Mouse (Mus musculus): ENCODE results near the gene Slc25a21. TPM values are rescaled to one million over a fixed set of nuclear protein-coding genes. Genes with fewer than 3 reads are reported as not detected.

Gene Slc25a21
- polyA plus RNA-seq, 1 experiment from 2014 or later, result 12.6 TPM

DNA sequence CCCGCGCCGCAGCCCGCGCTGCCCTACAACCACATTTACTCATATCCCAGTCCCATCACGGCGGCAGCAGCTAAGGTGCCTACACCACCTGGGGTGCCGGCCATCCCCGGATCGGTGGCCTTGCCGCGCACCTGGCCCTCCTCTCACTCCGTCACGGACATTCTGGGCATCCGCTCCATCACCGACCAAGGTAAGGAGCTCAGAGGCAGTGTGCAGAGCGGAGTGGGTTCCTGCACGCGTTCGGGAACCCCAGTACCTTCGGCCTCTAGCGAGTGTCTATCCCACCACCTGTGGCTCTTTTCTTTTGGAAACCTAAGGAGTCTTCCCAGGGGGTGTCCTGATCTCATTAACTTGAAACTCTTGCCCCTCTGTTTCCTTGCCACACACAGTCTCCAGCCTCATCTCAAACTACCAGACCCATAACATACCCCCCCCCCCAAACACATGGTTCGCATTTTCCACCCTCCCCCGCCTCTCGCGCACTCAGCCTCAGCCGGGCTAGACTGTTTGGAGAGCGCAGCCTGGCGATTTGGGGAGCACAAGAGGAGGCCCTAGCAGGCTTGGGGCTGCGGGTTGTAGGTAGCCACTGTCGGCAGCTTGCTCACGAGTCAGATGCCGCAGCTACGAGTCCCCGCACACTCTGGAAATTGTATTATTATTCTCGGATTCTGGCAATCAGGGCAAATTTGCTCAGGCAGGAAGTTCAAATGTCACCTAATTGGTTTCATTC, 500.1 kb downstream of the Slc25a21 start:
- TF ChIP-seq EP300 (IDR thresholded peaks at IDR 0.05; ENCODE audit: low read depth) (no peak), CTCF (IDR thresholded peaks at IDR 0.05; ENCODE audit: low read depth) (no peak)
- 2% methylated on average over 36 of the region's 36 CpGs for WGBS (ENCODE audit: insufficient replicate concordance)
- Histone ChIP-seq H3K4me2 (ENCODE audit: low read depth, low read length) (peak overlapping the region; percentile 27), H3K27me3 (ENCODE audit: insufficient read depth, low read length) (peaks cover 93% of the 10 kb centered on the region), H3K9me3 (ENCODE audit: low read length) (no peaks in the 10 kb centered on the region), H3K36me3 (replicated peaks; ENCODE audit: insufficient read depth, low read length) (no peaks in the 10 kb centered on the region), H3K4me3 (ENCODE audit: low read depth, low read length) (peak overlapping the region; percentile 34; the same call in 1 of the 2 replicates), H3K27ac (ENCODE audit: low read depth) (no peak overlapping the region), H3K4me1 (ENCODE audit: insufficient read depth) (peaks cover 16% of the 10 kb centered on the region), H3K9ac (replicated peaks) (no peak overlapping the region)
- peak; percentile 6; the same call in 1 of the 2 replicates for ATAC-seq
- DNase-seq, result no peak

- peak; percentile 5; the same call in 1 of the 2 replicates for ATAC-seq
- TF ChIP-seq CTCF (IDR thresholded peaks at IDR 0.05; ENCODE audit: low read depth) (no peak), EP300 (IDR thresholded peaks at IDR 0.05; ENCODE audit: low read depth) (no peak)
- H3K4me3 ChIP-seq (ENCODE audit: low read depth, low read length), result peak overlapping the region; percentile 34
Observed at GRCm38 (mm10) chr12:56696174-56697010, 500.9 kb downstream of the Slc25a21 start.

GRCm38 (mm10) chr12:56695358-56696173, 501.7 kb downstream of the Slc25a21 start:
- H3K9me3 ChIP-seq (ENCODE audit: low read length), result no peaks in the 10 kb centered on the region
- H3K4me2 ChIP-seq (ENCODE audit: low read depth, low read length), result peak overlapping the region; percentile 71
- peaks cover 98% of the 10 kb centered on the region for H3K27me3 ChIP-seq (ENCODE audit: insufficient read depth, low read length)
- no peaks in the 10 kb centered on the region for H3K36me3 ChIP-seq (replicated peaks; ENCODE audit: insufficient read depth, low read length)
- ATAC-seq, result peak; percentile 93
- peak overlapping the region; percentile 34 for H3K4me3 ChIP-seq (ENCODE audit: low read depth, low read length)
- no peak for TF ChIP-seq CTCF (IDR thresholded peaks at IDR 0.05; ENCODE audit: low read depth)
- TF ChIP-seq EP300 (IDR thresholded peaks at IDR 0.05; ENCODE audit: low read depth), result no peak
- no peak overlapping the region for H3K9ac ChIP-seq (replicated peaks)
- H3K4me1 ChIP-seq (ENCODE audit: insufficient read depth), result peaks cover 22% of the 10 kb centered on the region
- under 1% methylated on average over 39 of the region's 41 CpGs for WGBS (ENCODE audit: insufficient replicate concordance)
- DNase-seq, result peak; percentile 76
- no peak overlapping the region for H3K27ac ChIP-seq (ENCODE audit: low read depth)

More at GRCm38 (mm10) chr12:56696174-56697010, 500.9 kb downstream of the Slc25a21 start:
- Histone ChIP-seq H3K9ac (replicated peaks) (no peak overlapping the region), H3K4me2 (ENCODE audit: low read depth, low read length) (peak overlapping the region; percentile 71), H3K4me1 (ENCODE audit: insufficient read depth) (peaks cover 21% of the 10 kb centered on the region), H3K27me3 (ENCODE audit: insufficient read depth, low read length) (peaks cover 97% of the 10 kb centered on the region), H3K27ac (ENCODE audit: low read depth) (no peak overlapping the region), H3K9me3 (ENCODE audit: low read length) (no peaks in the 10 kb centered on the region), H3K36me3 (replicated peaks; ENCODE audit: insufficient read depth, low read length) (no peaks in the 10 kb centered on the region)
- 1% methylated on average over 57 of the region's 57 CpGs for WGBS (ENCODE audit: insufficient replicate concordance)
- no peak for DNase-seq

DNA sequence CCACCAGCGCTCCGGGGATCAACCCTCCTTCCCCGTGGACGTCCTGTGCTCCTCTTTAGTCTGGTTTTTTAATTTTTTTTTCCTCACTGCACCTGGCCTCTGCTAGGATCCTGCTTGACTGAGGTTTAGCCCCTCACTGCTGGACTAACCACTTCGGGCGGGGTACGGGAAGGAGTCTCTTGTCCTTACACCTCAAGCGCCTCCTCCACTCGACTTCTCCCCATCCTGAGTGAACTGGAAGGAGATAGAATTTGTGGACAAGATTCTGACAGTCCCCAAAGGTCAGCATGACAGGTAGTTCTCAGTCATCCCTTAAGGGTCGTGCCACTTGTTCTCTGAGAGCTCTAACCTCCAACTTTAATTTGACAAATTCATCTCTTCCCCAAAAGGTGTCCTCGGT, 502.3 kb downstream of the Slc25a21 start:
- ATAC-seq (no peak; the same call in 1 of the 2 replicates), DNase-seq (no peak)
- no peak for TF ChIP-seq CTCF (IDR thresholded peaks at IDR 0.05; ENCODE audit: low read depth)
- TF ChIP-seq EP300 (IDR thresholded peaks at IDR 0.05; ENCODE audit: low read depth), result no peak
- Histone ChIP-seq H3K4me2 (ENCODE audit: low read depth, low read length) (peak overlapping the region; percentile 71), H3K9ac (replicated peaks) (no peak overlapping the region), H3K27ac (ENCODE audit: low read depth) (no peak overlapping the region), H3K36me3 (replicated peaks; ENCODE audit: insufficient read depth, low read length) (no peaks in the 10 kb centered on the region), H3K27me3 (ENCODE audit: insufficient read depth, low read length) (peaks cover 98% of the 10 kb centered on the region), H3K4me1 (ENCODE audit: insufficient read depth) (peaks cover 25% of the 10 kb centered on the region), H3K9me3 (ENCODE audit: low read length) (no peaks in the 10 kb centered on the region), H3K4me3 (ENCODE audit: low read depth, low read length) (peak overlapping the region; percentile 34)
- WGBS (ENCODE audit: insufficient replicate concordance), result 2% methylated on average over 11 of the region's 11 CpGs

DNA sequence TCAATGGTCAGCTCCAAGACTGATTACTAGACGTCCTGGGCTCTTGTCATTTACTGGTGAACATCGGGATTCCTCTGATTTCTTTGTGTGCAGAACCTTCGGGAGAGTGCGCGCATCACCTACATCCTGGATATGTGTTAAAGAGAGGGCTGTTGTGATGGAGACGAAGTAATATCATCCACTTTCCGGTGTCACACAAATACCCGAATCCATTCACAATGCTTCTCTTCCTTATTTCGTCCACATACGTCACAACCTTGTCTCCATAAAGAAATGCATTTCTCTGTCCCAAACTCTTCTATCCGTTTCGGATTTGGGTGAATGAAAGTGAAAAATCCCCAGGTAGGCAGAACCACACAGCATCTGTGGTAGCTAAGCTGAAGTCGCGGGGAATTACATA, 502.9 kb downstream of the Slc25a21 start:
- no peak overlapping the region for H3K4me3 ChIP-seq (ENCODE audit: low read depth, low read length)
- ATAC-seq, result no peak
- no peak overlapping the region for H3K4me2 ChIP-seq (ENCODE audit: low read depth, low read length)
- peaks cover 25% of the 10 kb centered on the region for H3K4me1 ChIP-seq (ENCODE audit: insufficient read depth)
- H3K27me3 ChIP-seq (ENCODE audit: insufficient read depth, low read length), result peaks cover 98% of the 10 kb centered on the region
- WGBS (ENCODE audit: insufficient replicate concordance), result 5% methylated on average over 14 of the region's 14 CpGs
- no peak for TF ChIP-seq EP300 (IDR thresholded peaks at IDR 0.05; ENCODE audit: low read depth)
- no peaks in the 10 kb centered on the region for H3K36me3 ChIP-seq (replicated peaks; ENCODE audit: insufficient read depth, low read length)
- H3K27ac ChIP-seq (ENCODE audit: low read depth), result no peak overlapping the region
- no peak overlapping the region for H3K9ac ChIP-seq (replicated peaks)
- DNase-seq, result no peak
- H3K9me3 ChIP-seq (ENCODE audit: low read length), result no peaks in the 10 kb centered on the region

Data from liver, postnatal 0 days (tissue).